Mouse (Mus musculus) stomach, postnatal 0 days (tissue): ENCODE measurements around the gene Ctsa. TPM values are rescaled to one million over a fixed set of nuclear protein-coding genes. Genes with fewer than 3 reads are reported as not detected.
A peak's percentile ranks its signal among the peaks of the same experiment; 100 is the strongest.

Experiments
- ATAC-seq: fragments of 200-750 bp; cut with Nextera tagmentation; 2 replicates; pipeline ENCODE4 v1.8.0; 2017; ENCODE audit not compliant: low FRiP score, low TSS enrichment
- DNase-seq: peaks from one replicate; pipeline ENCODE4 v3.0.0-alpha.2; 2016; ENCODE audit warnings: low spot score
- H3K27ac ChIP-seq: fragments of 300-500 bp; sonication (generic); replicated peaks from 2 replicates; pipeline ENCODE4 v1.5.1; 2014; ENCODE audit warnings: mild to moderate bottlenecking, control low read depth
- H3K27me3 ChIP-seq: fragments of 300-500 bp; sonication (generic); 2 replicates; pipeline ENCODE4 v1.6.1; 2014; ENCODE audit warnings: low read length; ENCODE audit not compliant: control insufficient read depth, insufficient read depth
- H3K36me3 ChIP-seq: fragments of 300-500 bp; sonication (generic); 2 replicates; pipeline ENCODE4 v1.6.1; 2014; ENCODE audit warnings: low read length, mixed read lengths; ENCODE audit not compliant: control insufficient read depth, insufficient read depth
- H3K4me1 ChIP-seq: fragments of 300-500 bp; sonication (generic); replicated peaks from 2 replicates; pipeline ENCODE4 v1.6.1; 2014; ENCODE audit warnings: antibody characterized with exemption; ENCODE audit not compliant: control insufficient read depth, insufficient read depth
- H3K4me2 ChIP-seq: fragments of 300-500 bp; sonication (generic); replicated peaks from 2 replicates; pipeline ENCODE4 v1.6.1; 2014; ENCODE audit warnings: low read depth, mild to moderate bottlenecking, control low read depth, moderate library complexity
- H3K4me3 ChIP-seq: fragments of 300-500 bp; sonication (generic); 2 replicates; pipeline ENCODE4 v1.5.1; 2014; ENCODE audit warnings: low read depth, low read length, control low read depth
- H3K9ac ChIP-seq: fragments of 300-500 bp; sonication (generic); 2 replicates; pipeline ENCODE4 v1.6.1; 2014; ENCODE audit warnings: mild to moderate bottlenecking, low read length, control low read depth, mixed read lengths
- H3K9me3 ChIP-seq: fragments of 300-500 bp; sonication (generic); 2 replicates; pipeline ENCODE4 v1.6.1; 2016; ENCODE audit warnings: low read length; ENCODE audit not compliant: control insufficient read depth
- CTCF ChIP-seq: IDR thresholded peaks from 2 replicates; pipeline ENCODE4 v1.5.1; 2016; ENCODE audit warnings: antibody characterized with exemption, low read depth, mild to moderate bottlenecking, moderate library complexity
- EP300 ChIP-seq: optimal IDR thresholded peaks from 2 replicates; pipeline ENCODE3; 2016; ENCODE audit warnings: antibody characterized with exemption
- WGBS: fragments of 180-500 bp; shearing (Covaris S2); extraction: QIAGEN DNeasy Blood & Tissue Kit; methylation state at CpG from one replicate; pipeline ENCODE4 v1.1.7; 2014; 5-methylcytosine and 5-hydroxymethylcytosine counted together
- polyA plus RNA-seq: library from polyadenylated mRNA; unstranded; fragments of >200 nt; fragmentation: Nextera tagmentation; extraction: Ambion mirVana; gene quantifications from 2 replicates; pipeline ENCODE4 v1.2.1, GENCODE M21; 2015

Ctsa gene
- 107 and 114 TPM in 2 replicates for polyA plus RNA-seq

- ATAC-seq (peak; percentile 64), DNase-seq (peak; percentile 73)
- Histone ChIP-seq H3K4me2 (peak within 1 kb of the TSS; percentile 98), H3K9ac (peak within 1 kb of the TSS; percentile 71), H3K27ac (peak within 1 kb of the TSS; percentile 84), H3K9me3 (no peaks in the 10 kb centered on the region), H3K4me3 (peak within 1 kb of the TSS; percentile 70), H3K36me3 (peaks cover 4% of the 10 kb centered on the region; the same call in 1 of the 2 replicates), H3K27me3 (no peaks in the 10 kb centered on the region), H3K4me1 (peaks cover 2% of the 10 kb centered on the region; the same call in 1 of the 2 replicates)
- peak; percentile 81 for TF ChIP-seq CTCF
- TF ChIP-seq EP300, result no peak
- WGBS, result under 1% methylated on average over 35 of the region's 35 CpGs
Measured at GRCm38 (mm10) chr2:164832748-164833301, at the start of gene Ctsa. Gene Ctsa (plus strand): TSS chr2:164832873.

DNA sequence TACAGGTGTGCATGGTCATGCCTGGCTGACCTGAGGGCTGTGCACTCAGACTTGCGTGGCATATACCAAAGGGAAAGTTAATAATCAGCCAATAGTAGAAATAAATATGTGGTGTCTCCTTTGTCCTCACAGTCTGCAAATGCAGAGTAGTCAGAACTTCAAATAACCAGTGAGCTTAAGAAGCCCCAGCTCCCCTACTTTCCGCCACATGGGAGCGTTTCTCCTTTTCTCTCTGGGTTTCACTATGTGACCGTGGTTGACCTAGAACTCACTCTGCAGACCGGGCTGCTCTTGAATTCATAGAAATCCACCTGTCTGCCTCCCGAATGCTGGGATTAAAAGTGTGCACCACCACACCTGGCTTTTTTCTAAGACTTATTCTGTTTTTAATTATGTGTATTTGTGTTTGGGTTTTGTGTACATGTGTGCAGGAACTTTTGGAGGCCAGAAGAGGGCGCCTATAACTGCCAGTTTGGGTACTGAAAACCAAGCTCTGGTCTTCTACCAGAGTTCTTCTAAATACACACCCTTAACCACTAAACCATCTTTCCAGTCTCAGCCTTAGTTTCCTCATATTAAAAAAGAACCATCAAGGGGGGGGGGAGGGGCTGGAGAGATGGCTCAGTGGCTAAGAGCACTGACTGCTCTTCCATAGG, 48.6 kb upstream of the Ctsa start:
- no peak overlapping the region for H3K4me2 ChIP-seq
- DNase-seq (no peak), ATAC-seq (no peak)
- no peak overlapping the region for H3K9ac ChIP-seq
- H3K36me3 ChIP-seq, result no peaks in the 10 kb centered on the region
- H3K9me3 ChIP-seq, result no peaks in the 10 kb centered on the region
- no peaks in the 10 kb centered on the region for H3K27me3 ChIP-seq
- H3K4me3 ChIP-seq, result no peak overlapping the region
- TF ChIP-seq EP300 (no peak), CTCF (peak; percentile 55)
- H3K27ac ChIP-seq, result no peak overlapping the region
- 0 out of 2 replicates have a peak, but pooled peaks cover 3% of the 10 kb centered on the region for H3K4me1 ChIP-seq
- 71% methylated on average over 7 of the region's 7 CpGs for WGBS

DNA sequence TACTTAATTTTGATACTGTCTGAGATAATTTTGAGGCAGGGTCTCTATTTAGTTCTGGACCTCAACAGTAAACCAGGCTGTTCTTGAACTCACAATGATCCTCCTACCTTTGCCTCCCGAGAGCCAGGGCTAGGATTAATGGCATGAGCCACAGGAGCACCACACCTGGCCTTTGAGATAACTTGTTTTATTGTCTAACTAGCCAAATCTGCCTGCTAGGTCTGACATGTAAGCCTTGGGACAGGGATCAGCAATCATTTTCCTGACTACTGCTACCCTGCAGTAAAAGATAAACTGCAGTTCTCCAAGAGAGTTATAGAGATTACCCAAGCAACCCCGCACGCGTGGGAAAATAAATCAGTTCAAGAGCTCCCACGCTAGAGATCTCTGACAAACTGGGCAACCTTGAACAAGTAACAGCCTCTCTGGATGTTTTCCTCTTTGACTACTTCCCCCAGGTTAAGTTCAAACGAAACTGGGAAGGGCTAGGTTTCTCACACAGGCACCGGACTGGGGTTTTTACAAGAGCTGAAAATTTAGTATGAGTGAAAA, 47.7 kb upstream of the Ctsa start:
- WGBS, result 6% methylated on average over 7 of the region's 7 CpGs
- ATAC-seq (no peak), DNase-seq (no peak)
- peak overlapping the region; percentile 74 for H3K4me3 ChIP-seq
- no peak for TF ChIP-seq EP300
- no peak for TF ChIP-seq CTCF
- H3K9ac ChIP-seq, result peak overlapping the region; percentile 79; the same call in 1 of the 2 replicates
- H3K4me1 ChIP-seq, result 0 out of 2 replicates have a peak, but pooled peaks cover 3% of the 10 kb centered on the region
- peak overlapping the region; percentile 90 for H3K4me2 ChIP-seq
- no peaks in the 10 kb centered on the region for H3K27me3 ChIP-seq
- peak overlapping the region; percentile 95 for H3K27ac ChIP-seq
- no peaks in the 10 kb centered on the region; the same call in 1 of the 2 replicates for H3K36me3 ChIP-seq
- H3K9me3 ChIP-seq, result no peaks in the 10 kb centered on the region

- H3K36me3 ChIP-seq, result no peaks in the 10 kb centered on the region; the same call in 1 of the 2 replicates
Measured at GRCm38 (mm10) chr2:164785481-164786387, 46.9 kb upstream of the Ctsa start, which contains the start of gene Snx21. Gene Snx21 (plus strand): TSS chr2:164785823.

DNA sequence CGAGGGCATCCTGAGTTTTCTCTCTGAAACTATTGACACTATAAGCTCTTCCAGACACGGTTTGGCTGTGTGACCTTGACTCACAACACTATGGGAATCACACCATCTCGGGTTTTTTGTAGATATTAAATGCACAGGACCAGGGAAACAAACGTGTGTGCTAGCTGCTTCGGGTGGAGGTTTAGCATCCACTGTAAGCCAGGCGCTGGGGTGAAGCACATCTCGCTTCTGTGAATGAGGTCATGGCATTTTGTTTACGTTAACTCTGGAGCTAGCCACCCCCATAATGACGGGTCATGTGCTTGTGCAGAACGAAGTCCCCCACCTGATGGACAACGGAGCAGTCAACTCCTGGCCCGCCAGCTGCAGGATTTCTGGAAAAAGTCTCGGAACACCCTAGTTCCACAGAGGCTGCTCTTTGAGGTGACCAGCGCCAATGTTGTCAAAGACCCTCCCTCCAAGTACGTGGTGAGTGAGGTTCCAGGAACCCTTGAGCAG, 46.2 kb upstream of the Ctsa start:
- Histone ChIP-seq H3K4me3 (peak overlapping the region; percentile 74), H3K27ac (peak overlapping the region; percentile 95), H3K4me1 (0 out of 2 replicates have a peak, but pooled peaks cover 3% of the 10 kb centered on the region), H3K27me3 (no peaks in the 10 kb centered on the region), H3K9me3 (no peaks in the 10 kb centered on the region), H3K4me2 (peak overlapping the region; percentile 90), H3K36me3 (no peaks in the 10 kb centered on the region; the same call in 1 of the 2 replicates), H3K9ac (peak overlapping the region; percentile 79)
- TF ChIP-seq EP300 (no peak), CTCF (no peak)
- DNase-seq (peak; percentile 38), ATAC-seq (peak; percentile 18)
- WGBS, result 9% methylated on average over 15 of the region's 15 CpGs

More at GRCm38 (mm10) chr2:164785481-164786387, 46.9 kb upstream of the Ctsa start, which contains the start of gene Snx21:
- Histone ChIP-seq H3K9me3 (no peaks in the 10 kb centered on the region), H3K9ac (peak within 1 kb of the TSS; percentile 79), H3K27me3 (no peaks in the 10 kb centered on the region), H3K4me1 (0 out of 2 replicates have a peak, but pooled peaks cover 3% of the 10 kb centered on the region), H3K4me2 (peak within 1 kb of the TSS; percentile 90), H3K4me3 (peak within 1 kb of the TSS; percentile 74), H3K27ac (peak within 1 kb of the TSS; percentile 95)
- ATAC-seq (peak; percentile 90), DNase-seq (peak; percentile 92)
- peak; percentile 76 for TF ChIP-seq CTCF
- TF ChIP-seq EP300, result no peak
- under 1% methylated on average over 66 of the region's 89 CpGs for WGBS
